8 mouse cellular contexts compared by ENCODE assay signal in genomic region chr7:59228045-59228865, GRCm38 (mm10). TPM values are rescaled to one million over a fixed set of nuclear protein-coding genes. Genes with fewer than 3 reads are reported as not detected.
A peak's percentile ranks its signal among the peaks of the same experiment; 100 is the strongest.
DNase-seq lines count a peak whose midpoint lies in the region; ATAC-seq and TF ChIP-seq lines count a peak whose summit lies in the region.

Ube3a (plus strand) TSS chr7:59228750.

- peak within 1 kb of the TSS; percentile 83 for H3K27ac ChIP-seq in cortical plate, adult 2 months (ENCODE audit: insufficient read depth, low read length)

- peak; percentile 97 to 99 for DNase-seq in gastrocnemius, adult 8-10 months (ENCODE audit: low spot score in 2 of 2)
- peak; percentile 67 for DNase-seq in hindlimb bud, embryonic 11.5 days (ENCODE audit: extremely low spot score, low read depth, low spot score)
- DNase-seq in left cerebral cortex, adult 8-10 months (ENCODE audit: low spot score in 2 of 2), result peak; percentile 96 to 97
- DNase-seq in right cerebral cortex, postnatal 10 days (ENCODE audit: low spot score in 2 of 2), result peak; percentile 99
- peak; percentile 96 to 99 for DNase-seq in urinary bladder, postnatal 36 days (ENCODE audit: low spot score in 2 of 2)

- peak within 1 kb of the TSS; percentile 56 for H3K4me3 ChIP-seq in cortical plate, adult 2 months (ENCODE audit: insufficient read depth, low read length)
- peak within 1 kb of the TSS; percentile 99 for H3K4me3 ChIP-seq in megakaryocyte, embryonic 14.5 days (replicated peaks)

- H3K36me3 ChIP-seq in megakaryocyte, embryonic 14.5 days (replicated peaks; ENCODE audit: low read length), result no peaks in the 10 kb centered on the region

- no peaks in the 10 kb centered on the region for H3K27me3 ChIP-seq in megakaryocyte, embryonic 14.5 days (replicated peaks)

- H3K4me1 ChIP-seq in cortical plate, adult 2 months (ENCODE audit: control insufficient read depth, insufficient read depth, low read length), result no peaks in the 10 kb centered on the region
- H3K4me1 ChIP-seq in megakaryocyte, embryonic 14.5 days, result peaks cover 12% of the 10 kb centered on the region; the same call in 1 of the 2 replicates

- ATAC-seq in activated CD4-positive, CD25-positive, alpha-beta regulatory T cell, adult 4 months, result peak; percentile 81

- no peaks in the 10 kb centered on the region for H3K9me3 ChIP-seq in megakaryocyte, embryonic 14.5 days

- TF ChIP-seq CTCF in cortical plate, adult 2 months (IDR thresholded peaks at IDR 0.05; ENCODE audit: extremely low read depth, insufficient read depth, low read length), result no peak

- peak; percentile 82; the same call in 1 of the 2 replicates for TF ChIP-seq POLR2A in cortical plate, adult 2 months (IDR thresholded peaks at IDR 0.05; ENCODE audit: extremely low read depth, insufficient read depth, low read length)

RNA-seq across cellular contexts. Expression of gene Ube3a, which starts in this region (rescaled TPM):
- 10 to 100 TPM; 50.2 to 64.7 TPM for polyA plus RNA-seq in activated CD4-positive, CD25-positive, alpha-beta regulatory T cell, adult 4 months (2017; shearing (Covaris generic))
- polyA plus RNA-seq in cortical plate, adult 2 months (2012; rRNA removed), result 26.4 and 27.1 TPM in 2 replicates
- total RNA-seq in gastrocnemius, adult 8-10 months (2022), result 100 to 1,000 TPM; 107 to 116 (median 114) TPM
- total RNA-seq in left cerebral cortex, adult 8-10 months (2022), result 100 to 1,000 TPM; 113 to 150 (median 137) TPM
- polyA plus RNA-seq in megakaryocyte, embryonic 14.5 days (2012; ENCODE audit: insufficient read depth, low replicate concordance), result 8.7 and 34.6 TPM in 2 replicates

Comparison
In these comparisons a context has a peak if more than half of its experiments do, and no peak if none do; other contexts are left out.
1. Peak in every context shown above with its lines: DNase-seq, ATAC-seq, H3K4me3 ChIP-seq and H3K27ac ChIP-seq.